In the genomic region with DNA sequence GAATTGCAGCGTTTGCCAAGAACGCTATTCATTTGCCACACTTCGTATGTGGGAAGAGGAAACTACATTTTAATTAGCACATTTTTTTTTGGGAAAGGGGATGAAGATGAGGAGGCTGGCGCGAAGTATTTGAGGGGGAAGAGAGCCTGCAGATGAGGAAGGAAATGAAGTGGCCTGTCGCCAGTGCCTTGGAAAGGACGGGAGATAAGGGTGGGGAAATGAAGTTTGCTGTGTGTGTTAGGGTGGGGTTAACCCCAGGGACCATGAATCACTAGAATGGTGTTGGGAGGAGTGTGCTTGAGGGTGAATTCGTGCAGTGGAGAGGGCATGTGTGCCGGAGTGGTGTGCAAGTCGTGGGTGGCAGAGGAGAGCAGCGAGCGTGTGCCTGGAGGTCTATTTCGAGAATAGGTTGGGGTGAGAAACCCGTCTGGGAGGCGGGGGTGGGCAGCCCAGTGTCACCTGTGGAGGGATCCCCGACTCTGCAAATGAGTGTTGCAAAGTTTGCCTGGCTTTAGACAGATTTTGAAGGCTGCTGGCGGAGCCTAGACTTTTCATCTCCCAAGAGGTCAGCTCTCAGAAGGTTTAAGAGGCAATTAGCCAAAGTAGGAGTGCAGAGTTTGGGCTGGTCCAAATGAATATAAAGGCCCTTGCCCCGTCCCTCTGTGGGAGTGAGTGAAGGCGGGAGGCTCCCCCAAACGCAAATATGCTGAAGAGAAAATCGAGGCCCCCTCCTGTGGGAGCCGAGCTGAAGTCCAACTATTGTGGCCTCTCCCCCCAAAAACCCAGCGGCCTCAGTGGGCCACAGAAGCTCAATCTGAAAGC, we compare ENCODE assay signal across 8 mouse cellular contexts. TPM values are rescaled to one million over a fixed set of nuclear protein-coding genes. Genes with fewer than 3 reads are reported as not detected.
DNase-seq lines count a peak whose midpoint lies in the region; ATAC-seq and TF ChIP-seq lines count a peak whose summit lies in the region.

No protein-coding gene starts in this region.

- WGBS in hindbrain, postnatal 0 days = 2% methylated on average over 23 of the region's 23 CpGs
- WGBS in macrophage (ENCODE audit: missing documents) = 1% methylated on average over 23 of the region's 23 CpGs

- no peaks in the 10 kb centered on the region for H3K27me3 ChIP-seq in hindbrain, postnatal 0 days (ENCODE audit: insufficient read depth, low read length)

- H3K79me2 ChIP-seq in macrophage (ENCODE audit: inconsistent target) = peaks cover 33% of the 10 kb centered on the region

- H3K27ac ChIP-seq in hindbrain, postnatal 0 days = peak overlapping the region; percentile 91
- H3K27ac ChIP-seq in macrophage = peak overlapping the region; percentile 83

- H3K4me2 ChIP-seq in hindbrain, postnatal 0 days (ENCODE audit: low read depth, low read length) = peak overlapping the region; percentile 91

- peak; percentile 18 for DNase-seq in ZHBTc4 (ENCODE audit: low read depth, low spot score)
- DNase-seq in cerebellum, postnatal 25 days = peak; percentile 69 to 77
- DNase-seq in gastrocnemius, postnatal 10 days = peak; percentile 61
- peak; percentile 58 for DNase-seq in hindbrain, postnatal 0 days (ENCODE audit: low spot score)
- DNase-seq in left cerebral cortex, adult 9 months (ENCODE audit: low spot score in 2 of 2) = peak; percentile 68 to 72
- peak; percentile 67 to 78 for DNase-seq in right cerebral cortex, postnatal 10 days (ENCODE audit: low spot score in 2 of 2)
- peak; percentile 44 for DNase-seq in yolk sac, embryonic 10.5 days (ENCODE audit: low spot score)

- H3K4me1 ChIP-seq in hindbrain, postnatal 0 days (ENCODE audit: insufficient read depth, low read length) = peaks cover 12% of the 10 kb centered on the region; the same call in 1 of the 2 replicates

- no peak for TF ChIP-seq CTCF in hindbrain, postnatal 0 days (IDR thresholded peaks at IDR 0.05; ENCODE audit: low read depth)

- H3K9ac ChIP-seq in hindbrain, postnatal 0 days (replicated peaks; ENCODE audit: low read length) = peak overlapping the region; percentile 75

- peak; percentile 0; the same call in 1 of the 2 replicates for ATAC-seq in hindbrain, postnatal 0 days

- no peaks in the 10 kb centered on the region for H3K9me3 ChIP-seq in hindbrain, postnatal 0 days (ENCODE audit: low read length)

- H3K4me3 ChIP-seq in hindbrain, postnatal 0 days (ENCODE audit: low read length) = peak overlapping the region; percentile 93
- peak overlapping the region; percentile 61 for H3K4me3 ChIP-seq in macrophage (ENCODE audit: inconsistent target)

- H3K36me3 ChIP-seq in hindbrain, postnatal 0 days (ENCODE audit: insufficient read depth, low read length) = no peaks in the 10 kb centered on the region
- H3K36me3 ChIP-seq in macrophage (ENCODE audit: inconsistent target) = no peaks in the 10 kb centered on the region

RNA-seq across cellular contexts. Expression of a gene that starts 1.2 kb away (rescaled TPM):
- total RNA-seq in gastrocnemius, postnatal 10 days (2021) = 10 to 100 TPM; 61.3 to 68.6 TPM
- 49.7 and 56.7 TPM in 2 replicates for total RNA-seq in hindbrain, postnatal 0 days (2014; rRNA removed)
- polyA plus RNA-seq in hindbrain, postnatal 0 days (2015; fragmentation: Nextera tagmentation; extraction: Ambion mirVana) = 65.2 and 68.8 TPM in 2 replicates
- 10 to 100 TPM in 4 of 26 experiments, 1 to 10 TPM in 22; 1.8 to 13.4 (median 6.0) TPM for total RNA-seq in macrophage (2018; cell fraction: chromatin; rRNA removed)
- total RNA-seq in macrophage (2018; cell fraction: cytosol; rRNA removed) = 10 to 100 TPM in 5 of 26 experiments, 1 to 10 TPM in 21; 3.8 to 10.9 (median 7.5) TPM
- 10 to 100 TPM in 3 of 26 experiments, 1 to 10 TPM in 23; 2.5 to 27.3 (median 6.4) TPM for total RNA-seq in macrophage (2018; cell fraction: nucleus; rRNA removed)
- 5.3 to 11.1 TPM (median 7.4 TPM) in 3 replicates for polyA plus RNA-seq in macrophage (2018)

Comparison
In these comparisons a context has a peak if more than half of its experiments do, and no peak if none do; other contexts are left out.
1. Peak in every context shown above with its lines: DNase-seq, ATAC-seq, H3K4me3 ChIP-seq and H3K27ac ChIP-seq.
2. DNase-seq: peak in every context shown above with its lines; median percentile 73 in cerebellum, postnatal 25 days; 72 in right cerebral cortex, postnatal 10 days; 70 in left cerebral cortex, adult 9 months; 61 in gastrocnemius, postnatal 10 days; 58 in hindbrain, postnatal 0 days; 44 in yolk sac, embryonic 10.5 days; 18 in ZHBTc4.